Mouse (Mus musculus): ENCODE results near the gene Cbx5.

- TF ChIP-seq EP300 (optimal IDR thresholded peaks at IDR 0.05) (no peak), CTCF (IDR thresholded peaks at IDR 0.05; ENCODE audit: low read depth) (no peak)
Observed at GRCm38 (mm10) chr15:103245616-103246015, 6.0 kb upstream of the Cbx5 start.

All from stomach, postnatal 0 days (tissue).